Mouse (Mus musculus) adrenal gland, adult 8-10 months (tissue): ENCODE measurements around the gene Ankrd54. TPM values are rescaled to one million over a fixed set of nuclear protein-coding genes. Genes with fewer than 3 reads are reported as not detected.
A peak's percentile ranks its signal among the peaks of the same experiment; 100 is the strongest.

Source experiments
- DNase-seq: peaks from one replicate; pipeline ENCODE4 v3.0.0; 2022
- total RNA-seq, 4 experiments: library from RNA; stranded (reverse); gene quantifications; 2 replicates each; pipeline ENCODE4 v1.2.4; 2022

Gene Ankrd54
- 10 to 100 TPM; 24.6 to 34.9 (median 28.2) TPM for total RNA-seq

GRCm38 (mm10) chr15:79062376-79063159 is at the start of gene Ankrd54:
Gene Ankrd54 (minus strand): TSS chr15:79062893.
- peak; percentile 98 for DNase-seq

- DNase-seq = no peak
These were observed 49.1 kb upstream of the Ankrd54 start for GRCm38 (mm10) chr15:79111774-79112173.

GRCm38 (mm10) chr15:79110528-79110927 is 47.8 kb upstream of the Ankrd54 start:
- DNase-seq = no peak

- no peak for DNase-seq
These were observed 47.3 kb upstream of the Ankrd54 start for GRCm38 (mm10) chr15:79110031-79110430.

GRCm38 (mm10) chr15:79109321-79109934 is 46.7 kb upstream of the Ankrd54 start:
- no peak for DNase-seq

GRCm38 (mm10) chr15:79108421-79109320 is 46.0 kb upstream of the Ankrd54 start, which contains the start of gene Micall1:
Gene Micall1 (plus strand): TSS chr15:79108898.
- DNase-seq = peak; percentile 71

- no peak for DNase-seq
These were observed 45.3 kb upstream of the Ankrd54 start for GRCm38 (mm10) chr15:79107966-79108365.

GRCm38 (mm10) chr15:79105804-79106203 is 43.1 kb upstream of the Ankrd54 start:
- DNase-seq = no peak

GRCm38 (mm10) chr15:79103264-79103663 is 40.6 kb upstream of the Ankrd54 start:
- DNase-seq = no peak

GRCm38 (mm10) chr15:79101531-79101930 is 38.8 kb upstream of the Ankrd54 start:
- no peak for DNase-seq

- no peak for DNase-seq
These were observed 37.7 kb upstream of the Ankrd54 start for GRCm38 (mm10) chr15:79100391-79100790.

GRCm38 (mm10) chr15:79099456-79099855 is 36.8 kb upstream of the Ankrd54 start:
- DNase-seq = no peak

GRCm38 (mm10) chr15:79098868-79099267 is 36.2 kb upstream of the Ankrd54 start:
- DNase-seq = no peak

GRCm38 (mm10) chr15:79098220-79098619 is 35.5 kb upstream of the Ankrd54 start:
- no peak for DNase-seq

GRCm38 (mm10) chr15:79097611-79098025 is 34.9 kb upstream of the Ankrd54 start:
- DNase-seq = peak; percentile 68

- DNase-seq = no peak
These were observed 34.4 kb upstream of the Ankrd54 start for GRCm38 (mm10) chr15:79097135-79097534.

- no peak for DNase-seq
These were observed 33.9 kb upstream of the Ankrd54 start for GRCm38 (mm10) chr15:79096556-79096955.

GRCm38 (mm10) chr15:79095483-79095882 is 32.8 kb upstream of the Ankrd54 start:
- no peak for DNase-seq

GRCm38 (mm10) chr15:79093083-79093839 is 30.6 kb upstream of the Ankrd54 start:
- no peak for DNase-seq

GRCm38 (mm10) chr15:79092284-79092683 is 29.6 kb upstream of the Ankrd54 start:
- DNase-seq = no peak

- DNase-seq = no peak
These were observed 16.9 kb upstream of the Ankrd54 start for GRCm38 (mm10) chr15:79079567-79079966.
